ENCODE assay signal across 17 mouse cellular contexts in the genomic region with DNA sequence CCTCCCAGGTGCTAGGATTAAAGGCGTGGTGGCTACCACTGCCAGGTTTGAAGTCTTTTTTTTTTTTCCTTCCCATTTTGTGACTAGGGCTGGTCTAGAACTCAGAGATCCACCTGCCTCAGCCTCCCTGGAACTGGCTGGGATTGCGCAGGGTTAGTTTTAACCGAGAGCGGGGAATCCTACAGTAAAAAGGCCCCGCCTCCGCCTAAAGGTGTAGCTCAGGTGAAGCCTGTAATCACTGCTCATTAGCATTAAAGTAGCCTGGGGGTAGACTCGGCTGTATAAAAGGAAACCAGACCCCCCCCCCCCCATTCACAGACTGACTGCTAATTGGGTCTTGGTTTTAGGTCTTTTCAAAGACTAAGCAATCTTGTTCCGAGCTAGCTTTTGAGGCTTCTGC. TPM values are rescaled to one million over a fixed set of nuclear protein-coding genes. Genes with fewer than 3 reads are reported as not detected.
DNase-seq lines count a peak whose midpoint lies in the region; ATAC-seq and TF ChIP-seq lines count a peak whose summit lies in the region.
"Had no signal": no experiment of that assay in that cellular context is flagged by ENCODE, and none has a peak within 500 bp of the region (broad histone marks: within the 10 kb centered on the region; RNA-seq: fewer than 3 reads in every experiment).

A gene (plus strand): TSS at position 301 of the 400 bp plus-strand sequence.

- no peaks in the 10 kb centered on the region for H3K79me2 ChIP-seq in macrophage (ENCODE audit: inconsistent target)

- WGBS in heart, embryonic 16.5 days = 81% methylated on average over 8 of the region's 8 CpGs
- WGBS in lung, embryonic 16.5 days = 83% methylated on average over 8 of the region's 8 CpGs
- WGBS in intestine, embryonic 15.5 days = 91% methylated on average over 8 of the region's 8 CpGs
- WGBS in macrophage (ENCODE audit: missing documents) = 88% methylated on average over 7 of the region's 8 CpGs

- intact Hi-C loops in gastrocnemius, adult 2 months (cut with DNase I) = no loop called here

- H3K9ac ChIP-seq in heart, embryonic 16.5 days (ENCODE audit: low read length) = no peak within 1 kb of the TSS
- no peak within 1 kb of the TSS for H3K9ac ChIP-seq in lung, embryonic 16.5 days (ENCODE audit: low read length)
- H3K9ac ChIP-seq in intestine, embryonic 15.5 days = no peak within 1 kb of the TSS
- H3K9ac ChIP-seq: limb, embryonic 15.5 days had no signal

- H3K4me1 ChIP-seq in heart, embryonic 16.5 days (ENCODE audit: control insufficient read depth, insufficient read depth, low read length) = no peaks in the 10 kb centered on the region
- no peaks in the 10 kb centered on the region for H3K4me1 ChIP-seq in lung, embryonic 16.5 days (replicated peaks; ENCODE audit: control insufficient read depth, insufficient read depth, low read length)
- no peaks in the 10 kb centered on the region for H3K4me1 ChIP-seq in intestine, embryonic 15.5 days (replicated peaks)
- H3K4me1 ChIP-seq: hindbrain, embryonic 10.5 days; limb, embryonic 15.5 days had no signal

- no peaks in the 10 kb centered on the region for H3K27me3 ChIP-seq in heart, embryonic 16.5 days (ENCODE audit: control insufficient read depth, insufficient read depth, low read length)
- no peaks in the 10 kb centered on the region; the same call in 1 of the 2 replicates for H3K27me3 ChIP-seq in lung, embryonic 16.5 days (ENCODE audit: control insufficient read depth, insufficient read depth, low read depth, low read length)
- H3K27me3 ChIP-seq in intestine, embryonic 15.5 days (replicated peaks) = no peaks in the 10 kb centered on the region

- H3K4me3 ChIP-seq in heart, embryonic 16.5 days (ENCODE audit: low read length) = peak within 1 kb of the TSS; percentile 40
- peak within 1 kb of the TSS; percentile 13; the same call in 1 of the 2 replicates for H3K4me3 ChIP-seq in lung, embryonic 16.5 days (ENCODE audit: low read length)
- peak within 1 kb of the TSS; percentile 12; the same call in 1 of the 2 replicates for H3K4me3 ChIP-seq in intestine, embryonic 15.5 days (replicated peaks)
- no peak within 1 kb of the TSS; the same call in 1 of the 2 replicates for H3K4me3 ChIP-seq in macrophage (ENCODE audit: inconsistent target)
- H3K4me3 ChIP-seq in gastrocnemius, adult 2 months = no peak within 1 kb of the TSS
- H3K4me3 ChIP-seq: erythroblast, embryonic 14.5 days had no signal

- H3K4me2 ChIP-seq in heart, embryonic 16.5 days (ENCODE audit: low read depth, low read length) = peak within 1 kb of the TSS; percentile 64
- H3K4me2 ChIP-seq in lung, embryonic 16.5 days (ENCODE audit: low read depth, low read length) = peak within 1 kb of the TSS; percentile 47
- H3K4me2 ChIP-seq in intestine, embryonic 15.5 days (replicated peaks) = peak within 1 kb of the TSS; percentile 48; the same call in 1 of the 2 replicates

- TF ChIP-seq CTCF in gastrocnemius, adult 2 months (IDR thresholded peaks at IDR 0.05) = no peak

- H3K27ac ChIP-seq in heart, embryonic 16.5 days (ENCODE audit: low read length) = no peak within 1 kb of the TSS
- no peak within 1 kb of the TSS for H3K27ac ChIP-seq in lung, embryonic 16.5 days (ENCODE audit: low read length)
- no peak within 1 kb of the TSS for H3K27ac ChIP-seq in intestine, embryonic 15.5 days
- 0 out of 2 replicates have a peak within 1 kb of the TSS, but pooled peaks have one; percentile 48 for H3K27ac ChIP-seq in macrophage
- H3K27ac ChIP-seq in gastrocnemius, adult 2 months = no peak within 1 kb of the TSS
- H3K27ac ChIP-seq: hindbrain, embryonic 10.5 days; limb, embryonic 15.5 days had no signal

- no peak for ATAC-seq in heart, embryonic 16.5 days (replicated peaks; ENCODE audit: extremely low read depth, insufficient read depth, low FRiP score)
- no peak for ATAC-seq in lung, embryonic 16.5 days (ENCODE audit: low read depth)
- ATAC-seq in intestine, embryonic 15.5 days = no peak

- no peaks in the 10 kb centered on the region for H3K9me3 ChIP-seq in heart, embryonic 16.5 days (replicated peaks; ENCODE audit: control insufficient read depth, low read length)
- no peaks in the 10 kb centered on the region for H3K9me3 ChIP-seq in lung, embryonic 16.5 days (ENCODE audit: control insufficient read depth, low read length)
- H3K9me3 ChIP-seq in intestine, embryonic 15.5 days = no peaks in the 10 kb centered on the region
- H3K9me3 ChIP-seq: hindbrain, embryonic 10.5 days; limb, embryonic 15.5 days had no signal

- H3K36me3 ChIP-seq in heart, embryonic 16.5 days (ENCODE audit: control insufficient read depth, insufficient read depth) = no peaks in the 10 kb centered on the region
- H3K36me3 ChIP-seq in lung, embryonic 16.5 days (ENCODE audit: control insufficient read depth, insufficient read depth, low read length) = no peaks in the 10 kb centered on the region
- H3K36me3 ChIP-seq in intestine, embryonic 15.5 days = no peaks in the 10 kb centered on the region
- H3K36me3 ChIP-seq in macrophage (ENCODE audit: inconsistent target) = no peaks in the 10 kb centered on the region
- H3K36me3 ChIP-seq: hindbrain, embryonic 10.5 days; limb, embryonic 15.5 days had no signal

- DNase-seq in heart, adult 9 months (ENCODE audit: low spot score in 2 of 2) = no peak
- no peak for DNase-seq in lung, adult 18-20 months
- no peak for DNase-seq in gastrocnemius, adult 2 months
- DNase-seq: adrenal gland, postnatal 10 days; cerebellum, adult 11 months; kidney, postnatal 36 days; right cerebral cortex, postnatal 25 days had no signal

RNA-seq across cellular contexts. Expression of the gene that starts here (rescaled TPM):
- not detected in 2 replicates for polyA plus RNA-seq in heart, embryonic 16.5 days (2015; fragmentation: Nextera tagmentation; extraction: Ambion mirVana)
- polyA plus RNA-seq in lung, embryonic 16.5 days (2015; fragmentation: Nextera tagmentation; extraction: Ambion mirVana) = 0.39 TPM in 1 of 2 replicates, not detected in the other
- polyA plus RNA-seq in intestine, embryonic 15.5 days (2015; fragmentation: Nextera tagmentation; extraction: Ambion mirVana) = not detected in 2 replicates
- 1 to 10 TPM in 6 of 26 experiments, not detected in 20; 1.1 to 3.8 (median 1.5) TPM for total RNA-seq in macrophage (2018; cell fraction: chromatin; rRNA removed)
- total RNA-seq in macrophage (2018; cell fraction: cytosol; rRNA removed) = 1 to 10 TPM in 5 of 26 experiments, under 1 TPM in 20, not detected in 1; 0.29 to 1.3 (median 0.58) TPM
- total RNA-seq in macrophage (2018; cell fraction: nucleus; rRNA removed) = 1 to 10 TPM in 15 of 26 experiments, under 1 TPM in 2, not detected in 9; 0.86 to 5.5 (median 1.8) TPM
- 1.3 to 3.4 TPM (median 1.4 TPM) in 3 replicates for polyA plus RNA-seq in macrophage (2018)
- not detected for total RNA-seq in gastrocnemius, adult 2 months (2021)
- total RNA-seq: adrenal gland, postnatal 10 days; left cerebral cortex, adult 18-20 months; midbrain, postnatal 0 days had no signal
- polyA plus RNA-seq: cortical plate, adult 2 months; erythroblast, embryonic 14.5 days; hindbrain, embryonic 10.5 days; limb, embryonic 15.5 days; midbrain, postnatal 0 days had no signal

Comparison
In these comparisons a context has a peak if more than half of its experiments do, and no peak if none do; other contexts are left out.
1. H3K4me3 ChIP-seq: peak in heart, embryonic 16.5 days (single experiment), lung, embryonic 16.5 days (single experiment) and intestine, embryonic 15.5 days (single experiment); none in macrophage (single experiment) and gastrocnemius, adult 2 months (single experiment).
2. Peak in every context shown above with its lines, with median percentiles within 50 percentile points of each other: H3K4me2 ChIP-seq.